Mouse (Mus musculus): Measurements from ENCODE around the gene Jpt1.
"Not testable (repeated sequence)": the region's sequence is repeated elsewhere in the genome, so short reads cannot be mapped to it uniquely, and the experiment has no call there.

Gene Jpt1

DNA sequence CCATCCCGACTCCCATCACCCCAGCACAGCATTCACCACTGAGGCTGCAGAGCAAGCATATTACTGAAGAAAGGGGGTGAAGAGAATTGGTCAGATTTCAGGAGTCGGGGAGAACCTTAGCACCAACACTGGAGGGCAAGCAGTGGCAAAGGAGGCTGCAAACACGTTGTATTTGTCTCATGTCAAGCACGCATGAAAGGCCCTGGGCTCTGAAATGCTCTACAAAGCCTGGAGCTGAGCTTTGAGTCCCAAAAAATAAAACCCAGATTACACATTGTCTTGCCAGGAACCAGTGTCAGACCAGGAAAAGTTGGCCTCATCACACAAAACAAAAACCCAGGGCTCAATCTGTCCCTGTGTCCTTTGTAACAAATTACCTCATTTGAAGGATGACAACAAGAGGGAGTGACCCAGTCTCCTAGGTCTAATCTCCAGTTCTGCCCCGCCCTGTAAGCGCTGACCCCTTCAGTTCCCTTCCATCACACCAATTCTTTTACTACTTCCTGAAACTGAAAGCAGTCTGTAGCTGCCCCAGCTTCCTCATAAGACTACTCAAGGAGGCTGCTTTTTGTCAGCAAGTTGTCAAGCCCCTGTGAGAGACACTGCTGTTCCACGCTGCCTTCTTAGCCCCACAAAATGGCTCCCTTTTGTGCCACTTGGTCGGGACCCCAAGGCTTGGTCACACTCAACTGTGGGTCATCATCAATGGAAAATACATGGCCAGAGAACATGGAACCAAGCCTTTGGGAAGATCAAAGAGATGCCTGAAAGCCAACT lies 1.6 kb downstream of the Jpt1 start:
- DNase-seq (ENCODE audit: low read depth, low spot score), result no peak

DNA sequence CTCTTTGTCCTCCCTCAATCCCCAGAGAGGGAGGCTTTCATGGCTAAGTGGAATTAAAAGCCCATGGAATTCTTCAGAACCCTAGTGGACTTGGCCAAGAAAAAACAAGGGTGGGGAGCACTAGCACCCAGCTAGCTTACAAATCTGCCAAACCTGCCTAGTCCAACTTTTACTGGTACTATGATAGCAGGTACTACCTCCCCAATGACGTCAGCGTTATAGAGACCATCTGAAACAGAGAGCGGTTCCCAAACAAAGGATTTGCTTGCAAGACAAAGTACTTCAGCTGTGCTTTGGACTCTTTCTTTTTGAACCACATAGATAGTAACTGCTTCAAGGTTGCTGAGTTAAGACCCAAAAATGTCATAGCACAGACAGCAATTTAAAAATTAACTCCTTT lies 2.2 kb downstream of the Jpt1 start:
- no peak for DNase-seq (ENCODE audit: low read depth, low spot score)

DNA sequence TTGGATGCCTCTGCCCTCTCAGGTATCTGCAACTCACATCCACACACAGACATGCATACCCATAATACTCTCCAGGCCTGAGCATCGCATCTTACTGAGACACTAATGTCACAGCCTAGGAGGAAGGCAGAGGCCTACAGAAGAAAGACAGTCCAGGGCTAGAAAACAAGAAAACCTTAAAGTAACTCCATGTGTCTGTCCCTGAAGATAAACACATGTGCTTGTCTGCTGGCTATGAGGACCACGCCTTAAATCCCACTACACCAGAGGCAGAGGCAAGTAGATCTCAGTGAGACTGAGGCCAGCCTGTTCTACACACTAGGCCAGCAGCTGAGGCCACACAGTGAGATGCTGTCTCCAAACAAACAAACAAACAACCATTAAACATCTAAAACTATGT lies 3.1 kb downstream of the Jpt1 start:
- peak; percentile 65 for DNase-seq (ENCODE audit: low read depth, low spot score)

GRCm38 (mm10) chr11:115510507-115510888 lies 3.7 kb downstream of the Jpt1 start:
- no peak for DNase-seq (ENCODE audit: low read depth, low spot score)

GRCm38 (mm10) chr11:115509773-115510506 lies 4.2 kb downstream of the Jpt1 start:
- DNase-seq (ENCODE audit: low read depth, low spot score), result no peak

DNA sequence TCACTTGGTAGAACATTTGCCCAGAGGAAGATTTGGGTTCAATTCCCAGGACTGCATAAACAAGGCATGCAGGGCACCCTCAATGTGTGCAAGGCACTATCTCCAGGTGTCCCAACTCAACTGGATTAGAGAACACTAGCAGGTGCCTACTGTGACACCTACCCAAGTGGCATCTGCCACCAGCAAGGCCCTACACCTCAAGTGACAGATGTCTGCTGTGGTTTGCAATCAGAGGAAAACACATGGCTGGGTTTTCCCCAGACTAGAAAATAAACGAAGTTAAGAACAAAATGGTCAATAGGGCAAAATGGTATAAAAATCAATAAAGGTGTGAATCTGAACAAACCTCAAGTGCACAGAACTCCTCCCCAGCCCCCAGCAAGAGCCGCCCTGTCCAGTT lies 6.1 kb downstream of the Jpt1 start:
- no peak for DNase-seq (ENCODE audit: low read depth, low spot score)

DNA sequence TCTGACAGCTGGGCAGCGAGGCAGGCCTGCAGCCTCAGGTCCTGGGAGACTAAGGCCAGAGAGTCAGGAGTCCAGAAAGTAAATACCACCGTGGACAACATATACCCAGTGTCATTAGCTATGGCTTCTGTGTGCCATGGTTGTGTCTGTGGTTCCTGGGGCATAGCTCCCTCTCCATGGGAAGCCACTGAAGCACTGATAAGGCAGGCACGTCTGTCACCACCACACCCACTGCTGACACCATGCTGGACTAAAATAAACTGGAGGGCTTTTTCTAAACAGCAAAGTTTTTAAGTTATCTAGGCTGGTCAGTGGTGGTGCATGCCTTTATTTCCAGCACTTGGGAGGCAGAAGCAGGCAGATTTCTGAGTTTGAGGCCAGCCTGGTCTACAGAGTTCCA lies 7.6 kb downstream of the Jpt1 start:
- DNase-seq (ENCODE audit: low read depth, low spot score), result peak; percentile 56

DNA sequence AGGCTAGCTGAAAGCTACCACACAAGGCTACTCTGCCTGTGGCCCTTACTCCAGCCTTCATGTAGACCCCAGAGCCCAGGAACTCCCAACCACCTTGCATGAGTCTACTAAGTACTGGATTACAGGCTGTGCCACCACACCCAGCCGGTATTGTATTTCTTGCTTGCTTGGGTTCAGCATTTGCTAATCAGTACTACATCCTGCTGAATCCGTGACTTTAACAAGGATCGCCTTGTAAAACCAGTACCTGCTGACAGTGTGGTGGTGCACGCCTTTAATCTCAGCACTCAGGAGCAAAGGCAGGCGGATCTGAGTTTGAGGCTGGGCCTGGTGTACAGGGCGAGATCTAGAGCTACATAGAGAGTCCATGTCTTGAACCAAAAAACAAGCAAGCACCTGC lies 11.6 kb downstream of the Jpt1 start:
- no peak for DNase-seq (ENCODE audit: low read depth, low spot score)

- DNase-seq (ENCODE audit: low read depth, low spot score), result not testable (repeated sequence)
Measured at GRCm38 (mm10) chr11:115496559-115496958, 17.6 kb downstream of the Jpt1 start.

DNA sequence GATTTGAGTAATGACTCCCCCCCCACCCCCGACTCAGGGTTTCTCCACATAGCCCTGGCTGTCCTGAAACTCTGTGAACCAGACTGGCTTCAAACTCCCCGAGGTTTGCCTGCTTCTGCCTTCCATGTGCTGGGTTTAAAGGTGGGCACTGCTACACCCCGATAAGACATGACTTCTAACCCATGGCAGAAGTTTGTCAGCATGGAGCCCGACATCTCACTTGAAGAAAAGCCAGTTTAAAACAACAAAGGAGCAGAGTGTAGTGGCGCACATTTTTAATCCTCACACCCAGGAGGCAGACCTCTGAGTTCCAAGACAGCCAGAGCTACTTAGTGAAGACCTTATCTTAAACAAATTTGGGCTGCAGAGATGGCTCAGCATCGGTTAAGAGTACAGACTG lies 21.8 kb downstream of the Jpt1 start:
- no peak for DNase-seq (ENCODE audit: low read depth, low spot score)

DNA sequence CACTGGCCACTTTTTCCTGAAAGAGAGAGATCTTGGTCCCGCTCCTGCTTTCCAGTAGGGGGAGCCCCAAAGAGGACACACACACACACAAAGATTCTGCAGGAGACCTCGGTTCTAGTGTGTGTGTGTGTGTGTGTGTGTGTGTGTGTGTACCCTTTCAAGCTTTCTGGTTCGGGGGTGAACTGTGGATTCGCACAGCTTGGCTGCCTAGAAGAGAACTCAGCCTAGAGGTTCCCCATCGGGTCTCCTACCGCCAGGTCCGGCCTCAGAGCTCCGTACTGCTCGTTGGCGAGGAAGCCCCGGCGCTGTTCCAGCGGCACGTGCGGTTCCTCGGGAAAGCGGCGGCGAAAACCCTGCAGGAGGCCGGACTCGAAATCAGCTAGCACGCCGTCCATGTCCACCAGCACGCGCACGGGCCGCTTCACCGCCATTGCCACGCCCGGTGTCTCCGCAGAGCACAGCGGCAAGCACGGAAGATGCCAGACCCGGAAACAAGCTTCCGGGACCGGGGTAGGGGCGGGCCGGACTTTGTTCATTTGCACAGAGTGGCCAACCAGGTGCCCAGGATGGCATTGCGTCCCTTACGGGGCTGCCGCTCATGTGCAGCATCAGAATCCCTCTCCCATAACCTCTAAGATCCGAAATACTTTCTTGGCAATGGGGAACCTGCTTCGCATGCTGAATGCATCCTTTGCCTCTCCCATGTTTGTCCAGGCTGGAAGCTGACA lies 22.7 kb downstream of the Jpt1 start, which contains the start of gene Nt5c:
Nt5c (minus strand) TSS at position 507 of the 728 bp plus-strand sequence.
- DNase-seq (ENCODE audit: low read depth, low spot score), result no peak

DNA sequence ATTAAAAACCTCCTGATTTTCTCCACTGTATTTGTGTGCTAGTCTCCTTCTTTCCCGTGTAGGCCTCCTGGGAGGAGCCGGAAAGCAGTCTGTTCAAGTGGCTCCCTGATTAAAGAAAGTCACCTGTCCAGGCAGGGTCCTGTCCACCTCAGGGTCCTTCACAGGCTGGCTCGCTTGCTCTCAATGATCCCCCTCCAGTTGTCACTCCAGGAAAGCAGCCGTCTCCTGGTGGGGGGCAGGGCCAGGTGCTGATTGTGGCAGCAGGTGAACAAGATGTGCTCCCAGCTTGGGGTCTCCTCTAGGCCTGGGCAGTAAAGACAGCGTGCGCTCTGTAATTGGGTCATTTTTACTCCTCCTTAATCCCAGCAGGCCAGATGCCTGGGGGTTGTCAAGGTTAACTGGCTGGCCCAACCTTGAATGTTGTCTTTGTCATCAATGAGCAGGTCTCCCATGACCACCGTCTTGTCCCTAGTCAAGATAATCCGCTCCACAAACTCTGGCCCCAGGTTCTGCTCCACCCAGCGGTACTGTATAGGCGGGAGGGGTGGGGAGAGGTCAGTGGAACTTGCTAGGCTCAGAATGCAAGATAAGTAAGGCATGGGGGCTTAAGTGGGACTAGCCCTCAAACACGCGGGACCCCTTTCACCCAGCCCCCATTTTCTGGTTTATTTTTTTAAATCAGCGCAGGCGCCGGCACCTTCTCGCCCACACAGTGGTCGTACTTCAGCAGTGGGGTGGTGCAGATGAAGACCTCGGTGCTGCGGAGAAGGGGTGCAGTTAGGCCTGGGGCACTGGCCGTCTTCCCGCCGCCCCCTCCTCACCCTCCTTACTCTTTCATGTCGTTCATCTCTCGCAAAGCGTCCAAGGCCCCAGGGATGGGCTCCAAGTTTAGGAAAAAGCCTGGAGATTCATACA lies 23.5 kb downstream of the Jpt1 start:
- DNase-seq (ENCODE audit: low read depth, low spot score), result no peak

DNA sequence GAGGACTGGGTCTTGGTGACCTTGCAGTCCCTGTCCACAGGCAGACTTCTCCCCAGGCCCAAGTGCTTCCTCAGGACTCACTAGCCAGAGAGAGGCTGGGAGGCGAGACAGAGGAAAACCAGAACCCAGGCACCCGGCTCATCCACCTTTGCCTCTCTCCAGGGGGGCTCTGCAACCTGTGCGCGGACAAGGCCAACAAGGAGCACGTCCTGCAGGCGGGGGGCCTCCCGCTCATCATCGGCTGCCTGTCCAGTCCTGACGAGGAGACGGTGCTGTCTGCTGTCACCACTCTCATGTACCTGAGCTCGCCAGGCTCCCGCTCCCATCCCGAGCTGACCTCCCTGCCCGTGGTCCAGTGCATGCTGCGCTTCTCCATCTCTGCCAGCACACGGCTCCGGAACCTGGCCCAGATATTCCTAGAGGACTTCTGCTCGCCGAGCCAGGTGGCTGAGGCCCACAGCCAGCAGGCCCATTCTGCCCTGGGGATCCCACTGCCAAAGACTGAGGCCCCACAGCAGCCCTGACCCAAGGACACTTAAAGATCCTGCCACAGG lies 25.6 kb downstream of the Jpt1 start:
- no peak for DNase-seq (ENCODE audit: low read depth, low spot score)

GRCm38 (mm10) chr11:115485155-115485554 lies 29.0 kb downstream of the Jpt1 start:
- no peak for DNase-seq (ENCODE audit: low read depth, low spot score)

GRCm38 (mm10) chr11:115483726-115484125 lies 30.5 kb downstream of the Jpt1 start:
- peak; percentile 82 for DNase-seq (ENCODE audit: low read depth, low spot score)

DNA sequence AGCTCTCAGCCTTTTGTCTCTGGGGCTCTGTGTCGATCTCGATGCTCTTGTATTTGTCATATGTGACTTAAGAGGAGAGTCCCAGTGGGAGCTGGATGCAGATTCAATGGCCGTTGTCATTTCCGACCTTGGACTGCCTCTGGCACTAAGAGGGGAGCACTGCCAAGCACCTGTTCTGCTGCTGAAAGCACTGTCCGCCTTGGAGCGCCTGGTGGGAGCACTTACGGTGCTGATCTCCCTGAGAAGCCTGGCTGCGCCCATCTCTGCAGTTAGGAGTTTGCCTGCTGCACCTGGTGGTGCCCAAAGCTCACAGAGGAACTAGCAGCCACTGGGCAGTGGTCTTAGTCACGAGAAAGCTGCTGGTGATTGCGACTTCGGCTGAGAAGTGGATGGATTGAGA lies 30.9 kb downstream of the Jpt1 start:
- DNase-seq (ENCODE audit: low read depth, low spot score), result no peak

DNA sequence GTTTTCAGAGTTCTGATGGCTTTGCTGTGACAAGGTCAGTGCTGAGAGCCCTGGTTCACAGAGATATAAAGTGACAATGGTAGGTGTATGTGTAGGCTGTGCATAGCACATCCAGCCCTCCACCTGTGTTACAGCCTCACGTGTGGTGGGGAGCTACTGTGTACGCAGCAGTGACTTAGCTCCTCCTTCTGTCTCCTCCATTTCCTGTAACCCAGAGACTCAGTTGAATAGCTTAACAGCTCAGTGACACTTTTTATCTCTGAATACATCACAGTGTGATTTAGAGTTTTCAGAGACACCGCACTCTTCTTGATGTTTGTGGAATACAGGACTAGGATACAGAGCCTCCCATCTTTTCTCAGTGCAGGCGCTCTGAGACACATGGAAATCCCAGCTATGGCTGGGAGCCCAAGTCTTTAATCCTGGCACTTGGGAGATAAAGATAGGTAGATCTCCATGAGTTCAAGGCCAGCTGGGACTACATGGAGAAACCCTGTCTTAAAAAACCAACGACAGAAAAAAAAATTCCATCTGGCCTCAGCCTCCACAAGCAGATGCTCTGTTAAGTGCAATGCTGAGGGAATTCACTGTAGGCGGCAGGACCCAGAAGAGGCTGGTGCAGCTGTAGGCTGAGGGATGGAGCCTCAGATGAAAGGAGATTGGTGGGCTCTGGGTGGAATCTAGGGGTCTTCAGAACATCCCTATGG lies 32.5 kb downstream of the Jpt1 start:
- no peak for DNase-seq (ENCODE audit: low read depth, low spot score)

DNA sequence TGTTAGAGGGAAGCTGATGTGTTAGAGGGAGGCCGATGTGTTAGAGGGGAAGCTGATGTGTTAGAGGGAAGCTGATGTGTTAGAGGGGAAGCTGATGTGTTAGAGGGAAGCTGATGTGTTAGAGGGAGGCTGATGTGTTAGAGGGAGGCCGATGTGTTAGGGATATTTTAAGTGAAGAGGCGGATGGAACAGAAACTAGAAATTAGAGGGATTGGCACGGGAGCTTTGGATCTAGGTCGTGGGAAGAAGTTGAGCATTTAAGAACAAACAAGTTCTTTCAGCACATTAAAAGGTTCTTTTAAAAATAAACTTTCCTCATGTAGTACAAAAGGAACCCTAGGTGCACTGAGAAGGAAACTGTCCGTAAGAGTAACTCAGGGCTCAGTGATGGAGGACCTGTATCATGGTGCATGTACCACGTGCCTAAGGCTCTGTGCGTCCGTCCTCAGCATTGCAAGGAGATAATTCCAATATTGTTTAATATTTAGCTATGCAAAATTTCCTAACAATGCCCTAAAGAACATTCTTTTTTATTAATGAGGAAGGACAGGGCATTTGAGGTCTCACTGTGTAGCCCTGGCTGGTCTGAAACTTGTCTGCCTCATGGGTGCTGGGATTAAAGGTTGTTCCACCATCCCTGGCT lies 35.8 kb downstream of the Jpt1 start:
- DNase-seq (ENCODE audit: low read depth, low spot score), result no peak

- DNase-seq (ENCODE audit: low read depth, low spot score), result not testable (repeated sequence)
Measured at GRCm38 (mm10) chr11:115477388-115477787, 36.8 kb downstream of the Jpt1 start.

DNA sequence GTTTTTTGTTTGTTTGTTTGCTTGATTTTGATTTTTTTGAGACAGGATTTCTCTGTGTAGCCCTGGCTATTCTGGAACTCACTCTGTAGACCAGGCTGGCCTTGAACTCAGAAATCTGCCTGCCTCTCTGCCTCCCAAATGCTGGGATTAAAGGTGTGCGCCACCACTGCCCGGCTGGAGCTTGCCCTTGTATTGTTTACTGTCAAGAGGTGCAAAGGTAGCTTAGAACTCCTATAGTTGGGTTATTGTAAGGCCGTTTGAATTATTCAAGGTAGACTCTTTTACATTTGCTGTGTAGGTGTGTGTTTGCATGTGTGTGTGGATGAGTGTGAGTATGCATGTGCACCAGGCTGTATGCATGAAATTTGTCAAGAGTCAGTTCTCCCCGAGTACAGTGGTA lies 37.6 kb downstream of the Jpt1 start:
- not testable (repeated sequence) for DNase-seq (ENCODE audit: low read depth, low spot score)
